12 mouse cellular contexts compared by ENCODE assay signal in the genomic region with DNA sequence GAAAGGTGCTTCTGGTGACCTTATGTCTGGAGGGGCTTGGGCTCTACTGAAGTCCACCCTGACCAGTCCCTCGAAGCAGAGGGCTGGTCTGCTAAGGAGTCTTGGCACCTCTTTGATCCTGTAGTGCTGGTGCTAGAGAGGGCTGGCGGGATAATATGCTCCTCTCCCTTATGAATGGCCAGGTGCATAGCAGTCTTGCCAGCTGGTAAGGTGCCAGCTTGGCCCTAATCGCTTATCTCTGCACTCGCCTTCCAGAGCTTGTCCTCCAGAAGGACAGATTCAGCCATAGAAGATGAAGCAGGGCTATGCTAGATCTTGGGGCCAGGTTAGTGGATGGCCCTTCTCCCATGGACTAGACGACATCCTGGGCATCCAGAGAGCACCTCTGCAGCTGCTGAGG.
DNase-seq lines count a peak whose midpoint lies in the region; ATAC-seq and TF ChIP-seq lines count a peak whose summit lies in the region.
"Had no signal": no experiment of that assay in that cellular context is flagged by ENCODE, and none has a peak within 500 bp of the region (broad histone marks: within the 10 kb centered on the region; RNA-seq: fewer than 3 reads in every experiment).

No protein-coding gene starts in this region.

- no peak for DNase-seq in layer of hippocampus, adult 2 months (ENCODE audit: low spot score in 2 of 2)
- DNase-seq in layer of hippocampus, adult 11-12 months (ENCODE audit: low spot score) = no peak
- DNase-seq in cerebellum, adult 18-20 months = peak; percentile 80 to 82
- no peak for DNase-seq in forebrain, embryonic 11.5 days (ENCODE audit: low spot score)
- no peak for DNase-seq in heart, adult 2 months
- DNase-seq in gastrocnemius, adult 8-10 months (ENCODE audit: low spot score in 2 of 2) = no peak
- DNase-seq: lung, postnatal 14 days had no signal

- H3K27ac ChIP-seq in layer of hippocampus, adult 2 months = peak overlapping the region; percentile 32; the same call in 1 of the 2 replicates
- H3K27ac ChIP-seq in forebrain, embryonic 11.5 days (ENCODE audit: low read depth, low read length) = 0 out of 2 replicates have a peak overlapping the region, but pooled peaks have one; percentile 50
- H3K27ac ChIP-seq in limb, embryonic 13.5 days = no peak overlapping the region
- no peak overlapping the region for H3K27ac ChIP-seq in heart, adult 2 months
- no peak overlapping the region for H3K27ac ChIP-seq in liver, embryonic 12.5 days
- H3K27ac ChIP-seq: heart, embryonic 13.5 days; intestine, embryonic 15.5 days had no signal

- no peak for TF ChIP-seq CTCF in layer of hippocampus, adult 2 months (conservative IDR thresholded peaks at IDR 0.05)
- no peak for TF ChIP-seq CTCF in heart, adult 2 months (IDR thresholded peaks at IDR 0.05)

- no peak overlapping the region for H3K9ac ChIP-seq in forebrain, embryonic 11.5 days (ENCODE audit: low read length)
- H3K9ac ChIP-seq in limb, embryonic 13.5 days = 0 out of 2 replicates have a peak overlapping the region, but pooled peaks have one; percentile 13
- H3K9ac ChIP-seq in heart, adult 2 months (ENCODE audit: low read depth, low read length) = no peak overlapping the region
- no peak overlapping the region for H3K9ac ChIP-seq in liver, embryonic 12.5 days
- H3K9ac ChIP-seq: intestine, embryonic 15.5 days had no signal

- H3K9me3 ChIP-seq in forebrain, embryonic 11.5 days (ENCODE audit: control insufficient read depth, low read length) = no peaks in the 10 kb centered on the region
- H3K9me3 ChIP-seq in limb, embryonic 13.5 days = no peaks in the 10 kb centered on the region
- H3K9me3 ChIP-seq in liver, embryonic 12.5 days (replicated peaks) = no peaks in the 10 kb centered on the region
- H3K9me3 ChIP-seq: heart, embryonic 13.5 days; intestine, embryonic 15.5 days had no signal

- no peaks in the 10 kb centered on the region for H3K79me2 ChIP-seq in heart, adult 2 months (replicated peaks; ENCODE audit: control insufficient read depth, insufficient read depth, low read length)

- intact Hi-C loops in heart, adult 2 months (cut with DNase I) = no loop called here

- peaks cover 51% of the 10 kb centered on the region for H3K4me1 ChIP-seq in forebrain, embryonic 11.5 days (replicated peaks; ENCODE audit: control insufficient read depth, insufficient read depth, low read length)
- H3K4me1 ChIP-seq in limb, embryonic 13.5 days = peaks cover 91% of the 10 kb centered on the region
- H3K4me1 ChIP-seq in heart, adult 2 months (ENCODE audit: control insufficient read depth, insufficient read depth, low read length) = no peaks in the 10 kb centered on the region
- H3K4me1 ChIP-seq in liver, embryonic 12.5 days = peaks cover 33% of the 10 kb centered on the region

- H3K4me2 ChIP-seq in forebrain, embryonic 11.5 days (ENCODE audit: low read depth, low read length, severe bottlenecking) = no peak overlapping the region
- no peak overlapping the region for H3K4me2 ChIP-seq in limb, embryonic 13.5 days (replicated peaks)
- no peak overlapping the region for H3K4me2 ChIP-seq in liver, embryonic 12.5 days
- H3K4me2 ChIP-seq: heart, embryonic 13.5 days; intestine, embryonic 15.5 days had no signal

- peaks cover 2% of the 10 kb centered on the region for H3K27me3 ChIP-seq in forebrain, embryonic 11.5 days (ENCODE audit: control insufficient read depth, insufficient read depth, low read length)
- H3K27me3 ChIP-seq in limb, embryonic 13.5 days = peaks cover 41% of the 10 kb centered on the region; the same call in 1 of the 2 replicates
- H3K27me3 ChIP-seq in heart, adult 2 months (ENCODE audit: control insufficient read depth, insufficient read depth, low read length) = peaks cover 2% of the 10 kb centered on the region; the same call in 1 of the 2 replicates
- peaks cover 88% of the 10 kb centered on the region for H3K27me3 ChIP-seq in liver, embryonic 12.5 days (replicated peaks)
- H3K27me3 ChIP-seq: intestine, embryonic 15.5 days had no signal

- ATAC-seq in forebrain, embryonic 11.5 days (replicated peaks; ENCODE audit: low FRiP score) = no peak
- no peak for ATAC-seq in limb, embryonic 13.5 days (ENCODE audit: low FRiP score, low read depth)
- ATAC-seq in liver, embryonic 12.5 days = no peak
- ATAC-seq: intestine, embryonic 15.5 days had no signal

- no peak overlapping the region for H3K4me3 ChIP-seq in layer of hippocampus, adult 2 months
- no peak overlapping the region for H3K4me3 ChIP-seq in forebrain, embryonic 11.5 days (ENCODE audit: low read depth, low read length)
- no peak overlapping the region for H3K4me3 ChIP-seq in limb, embryonic 13.5 days
- no peak overlapping the region for H3K4me3 ChIP-seq in heart, adult 2 months
- H3K4me3 ChIP-seq in liver, embryonic 12.5 days = no peak overlapping the region
- H3K4me3 ChIP-seq: heart, embryonic 13.5 days; intestine, embryonic 15.5 days; myocyte had no signal

- TF ChIP-seq EP300 in heart, adult 2 months (IDR thresholded peaks at IDR 0.05; ENCODE audit: insufficient read depth, low read depth, low read length) = no peak

- WGBS in forebrain, embryonic 11.5 days = 72% methylated on average over 5 of the region's 5 CpGs
- 44% methylated on average over 5 of the region's 5 CpGs for WGBS in limb, embryonic 13.5 days
- 30% methylated on average over 5 of the region's 5 CpGs for WGBS in heart, adult 2 months
- 49% methylated on average over 5 of the region's 5 CpGs for WGBS in liver, embryonic 12.5 days (ENCODE audit: insufficient replicate concordance)

- TF ChIP-seq POLR2A in heart, adult 2 months (IDR thresholded peaks at IDR 0.05; ENCODE audit: insufficient read depth, low read depth, low read length) = no peak

- no peaks in the 10 kb centered on the region for H3K36me3 ChIP-seq in forebrain, embryonic 11.5 days (ENCODE audit: control insufficient read depth, insufficient read depth, low read length)
- H3K36me3 ChIP-seq in limb, embryonic 13.5 days = no peaks in the 10 kb centered on the region
- no peaks in the 10 kb centered on the region for H3K36me3 ChIP-seq in heart, adult 2 months (ENCODE audit: control insufficient read depth, insufficient read depth, low read length)
- H3K36me3 ChIP-seq in liver, embryonic 12.5 days = no peaks in the 10 kb centered on the region
- H3K36me3 ChIP-seq: heart, embryonic 13.5 days; intestine, embryonic 15.5 days had no signal

Comparison
In these comparisons a context has a peak if more than half of its experiments do, and no peak if none do; other contexts are left out.
1. DNase-seq: peak in cerebellum, adult 18-20 months (2 of 2); none in layer of hippocampus, adult 2 months (0 of 2), layer of hippocampus, adult 11-12 months (single experiment), forebrain, embryonic 11.5 days (single experiment), heart, adult 2 months (0 of 2) and gastrocnemius, adult 8-10 months (0 of 2).
2. H3K27ac ChIP-seq: peak in layer of hippocampus, adult 2 months (single experiment) and forebrain, embryonic 11.5 days (single experiment); none in limb, embryonic 13.5 days (single experiment), heart, adult 2 months (single experiment) and liver, embryonic 12.5 days (single experiment).